Mouse (Mus musculus) CH12.LX (cell line): ENCODE measurements around the gene Fzd2. TPM values are rescaled to one million over a fixed set of nuclear protein-coding genes. Genes with fewer than 3 reads are reported as not detected.

Experiments used
- DNase-seq: peaks from one replicate; pipeline ENCODE4 v3.0.0-alpha.2; 2013; ENCODE audit errors: extremely low read depth
- H3K27ac ChIP-seq: 2 replicates; pipeline ENCODE4 v1.5.1; 2012; ENCODE audit warnings: low read depth, mild to moderate bottlenecking, control low read depth, moderate library complexity; ENCODE audit not compliant: insufficient read depth
- H3K27me3 ChIP-seq: replicated peaks from 2 replicates; pipeline ENCODE3; 2012; ENCODE audit warnings: inconsistent platforms
- H3K36me3 ChIP-seq, 2 experiments: replicated peaks in 1 of 2; 2 replicates each; pipeline versions ENCODE3 to v1.6.1; 2012; ENCODE audit warnings: inconsistent platforms in 1 of 2, low read length in 1 of 2, mild to moderate bottlenecking in 1 of 2, mixed read lengths in 1 of 2, moderate library complexity in 1 of 2; ENCODE audit not compliant: control insufficient read depth in 1 of 2, insufficient read depth in 1 of 2
- H3K4me1 ChIP-seq, 2 experiments: 2 replicates each; pipeline ENCODE4 v1.6.1; 2012; ENCODE audit warnings: inconsistent platforms in 1 of 2, moderate library complexity in 1 of 2; ENCODE audit not compliant: insufficient read depth in 2 of 2, control insufficient read depth in 1 of 2
- H3K4me2 ChIP-seq: 2 replicates; pipeline ENCODE4 v1.6.1; 2012; ENCODE audit warnings: low read depth, mild to moderate bottlenecking, control low read depth; ENCODE audit not compliant: poor library complexity, insufficient read depth, severe bottlenecking
- H3K4me3 ChIP-seq, 3 experiments: fragments of 150-350 bp in 1 of 3; sonication (generic) in 1 of 3; replicated peaks in 1 of 3; 2 replicates each; pipeline versions ENCODE3 to v1.5.1; 2011 to 2012; ENCODE audit warnings: low read depth in 2 of 3, low read length in 2 of 3, mild to moderate bottlenecking in 2 of 3, moderate library complexity in 2 of 3, control low read depth in 1 of 3, improper control_type of control experiment in 1 of 3, inconsistent platforms in 1 of 3, mixed read lengths in 1 of 3; ENCODE audit not compliant: poor library complexity in 1 of 3
- H3K79me2 ChIP-seq: replicated peaks from 2 replicates; pipeline ENCODE4 v1.6.1; 2012; ENCODE audit warnings: mild to moderate bottlenecking, moderate library complexity; ENCODE audit not compliant: control insufficient read depth, poor library complexity, insufficient read depth, severe bottlenecking; ENCODE audit errors: extremely low read depth
- H3K9ac ChIP-seq: 2 replicates; pipeline ENCODE4 v1.6.1; 2012; ENCODE audit warnings: low read depth, mild to moderate bottlenecking, control low read depth, moderate library complexity; ENCODE audit not compliant: insufficient read depth
- H3K9me3 ChIP-seq: replicated peaks from 2 replicates; pipeline ENCODE3; 2012; ENCODE audit warnings: low read length, inconsistent platforms, mixed read lengths
- BHLHE40 ChIP-seq: IDR thresholded peaks from 2 replicates; pipeline ENCODE4 v1.6.1; 2011; ENCODE audit warnings: mild to moderate bottlenecking, low read depth, low read length, improper control_type of control experiment
- CHD1 ChIP-seq: IDR thresholded peaks from 2 replicates; pipeline ENCODE4 v1.6.1; 2012; ENCODE audit warnings: low read depth, low read length, improper control_type of control experiment, inconsistent platforms
- E2F4 ChIP-seq: IDR thresholded peaks from 2 replicates; pipeline ENCODE4 v1.6.1; 2011; ENCODE audit warnings: low read depth, low read length, improper control_type of control experiment; ENCODE audit not compliant: insufficient replicate concordance
- ELF1 ChIP-seq: IDR thresholded peaks from 2 replicates; pipeline ENCODE4 v1.6.1; 2014; ENCODE audit warnings: low read depth, mild to moderate bottlenecking, inconsistent platforms, low read length, improper control_type of control experiment
- EP300 ChIP-seq: IDR thresholded peaks from 2 replicates; pipeline ENCODE4 v1.6.1; 2011; ENCODE audit warnings: low read length, improper control_type of control experiment
- ETS1 ChIP-seq: conservative IDR thresholded peaks from 2 replicates; pipeline ENCODE4 v1.6.1; 2012; ENCODE audit warnings: low read depth, mild to moderate bottlenecking, inconsistent platforms, low read length, improper control_type of control experiment, moderate library complexity
- GABPA ChIP-seq: IDR thresholded peaks from 2 replicates; pipeline ENCODE4 v1.6.1; 2012; ENCODE audit warnings: low read depth, low read length, improper control_type of control experiment, inconsistent platforms; ENCODE audit not compliant: insufficient replicate concordance
- IRF4 ChIP-seq: IDR thresholded peaks from 2 replicates; pipeline ENCODE4 v1.6.1; 2014; ENCODE audit warnings: low read depth, mild to moderate bottlenecking, inconsistent platforms, low read length, improper control_type of control experiment
- JUN ChIP-seq: IDR thresholded peaks from 2 replicates; pipeline ENCODE4 v1.6.1; 2011; ENCODE audit warnings: low read depth, mild to moderate bottlenecking, low read length, improper control_type of control experiment, moderate library complexity; ENCODE audit not compliant: insufficient read depth
- JUND ChIP-seq: conservative IDR thresholded peaks from 2 replicates; pipeline ENCODE4 v1.6.1; 2011; ENCODE audit warnings: low read depth, low read length, improper control_type of control experiment
- MAX ChIP-seq: IDR thresholded peaks from 2 replicates; pipeline ENCODE4 v1.6.1; 2011; ENCODE audit warnings: low read length, improper control_type of control experiment
- MAZ ChIP-seq: IDR thresholded peaks from 2 replicates; pipeline ENCODE4 v1.6.1; 2012; ENCODE audit warnings: low read depth, mild to moderate bottlenecking, inconsistent platforms, low read length, improper control_type of control experiment, moderate library complexity
- MEF2A ChIP-seq: IDR thresholded peaks from 2 replicates; pipeline ENCODE4 v1.6.1; 2014; ENCODE audit warnings: low read depth, mild to moderate bottlenecking, inconsistent platforms, low read length, improper control_type of control experiment, borderline replicate concordance
- MXI1 ChIP-seq: IDR thresholded peaks from 2 replicates; pipeline ENCODE4 v1.6.1; 2011; ENCODE audit warnings: mild to moderate bottlenecking, low read depth, low read length, improper control_type of control experiment
- MYC ChIP-seq: IDR thresholded peaks from 2 replicates; pipeline ENCODE4 v1.6.1; 2011; ENCODE audit warnings: low read depth, mild to moderate bottlenecking, improper control_type of control experiment, low read length
- PAX5 ChIP-seq: IDR thresholded peaks from 2 replicates; pipeline ENCODE4 v1.6.1; 2012; ENCODE audit warnings: low read length, inconsistent platforms, mixed read lengths
- POLR2A ChIP-seq: IDR thresholded peaks from 2 replicates; pipeline ENCODE4 v1.6.1; 2011; ENCODE audit warnings: low read depth, mild to moderate bottlenecking, improper control_type of control experiment, low read length
- POLR2AphosphoS2 ChIP-seq: IDR thresholded peaks from 2 replicates; pipeline ENCODE4 v1.6.1; 2011; ENCODE audit warnings: low read depth, low read length, improper control_type of control experiment
- RCOR1 ChIP-seq: conservative IDR thresholded peaks from 2 replicates; pipeline ENCODE4 v1.6.1; 2012; ENCODE audit warnings: low read depth, mild to moderate bottlenecking, inconsistent platforms, low read length, improper control_type of control experiment
- SIN3A ChIP-seq: IDR thresholded peaks from 2 replicates; pipeline ENCODE4 v1.6.1; 2012; ENCODE audit warnings: low read length, improper control_type of control experiment, inconsistent platforms
- SMC3 ChIP-seq: IDR thresholded peaks from 2 replicates; pipeline ENCODE4 v1.6.1; 2011; ENCODE audit warnings: low read depth, low read length, improper control_type of control experiment
- TBP ChIP-seq: conservative IDR thresholded peaks from 2 replicates; pipeline ENCODE4 v1.6.1; 2011; ENCODE audit warnings: low read depth, low read length, improper control_type of control experiment
- UBTF ChIP-seq: IDR thresholded peaks from 2 replicates; pipeline ENCODE4 v1.6.1; 2012; ENCODE audit warnings: low read depth, mild to moderate bottlenecking, inconsistent platforms, low read length, improper control_type of control experiment, moderate library complexity
- USF2 ChIP-seq: conservative IDR thresholded peaks from 2 replicates; pipeline ENCODE4 v1.6.1; 2011; ENCODE audit warnings: low read depth, low read length, improper control_type of control experiment
- ZMIZ1 ChIP-seq: IDR thresholded peaks from 2 replicates; pipeline ENCODE4 v1.6.1; 2012; ENCODE audit warnings: low read depth, mild to moderate bottlenecking, inconsistent platforms, low read length, improper control_type of control experiment
- ZNF384 ChIP-seq: IDR thresholded peaks from 2 replicates; pipeline ENCODE4 v1.6.1; 2012; ENCODE audit warnings: low read depth, low read length, improper control_type of control experiment, inconsistent platforms
- dilution Hi-C: fragments of 300-500 bp; cut with MboI; formaldehyde crosslinking; loops from 2 replicates; pipeline ENCODE4 v1.14.3; 2020; ENCODE audit warnings: low sequenced_read_pairs; ENCODE audit not compliant: extremely low pct_unique_long_range_greater_than_20kb, extremely low pct_ligation_motif_present
- in situ Hi-C: fragments of 300-500 bp; cut with MboI; formaldehyde crosslinking; loops from 3 replicates; pipeline ENCODE4 v1.14.3; 2019; ENCODE audit warnings: low sequenced_read_pairs, low pct_ligation_motif_present, low pct_unique_long_range_greater_than_20kb, mixed read lengths
- polyA plus RNA-seq: library from polyadenylated mRNA; unstranded; fragments of >175 nt; gene quantifications from 2 replicates; pipeline ENCODE4 v1.2.1, GENCODE M21; 2012; ENCODE audit warnings: low read depth; ENCODE audit not compliant: insufficient read length
- total RNA-seq, 2 experiments: library from RNA; depleted of rRNA; stranded (reverse); fragments of 300-350 nt in 1 of 2; fragments of >200 nt in 1 of 2; gene quantifications; 2 replicates each; pipeline ENCODE4 v1.2.3; 2012 to 2014

The Fzd2 gene
- total and polyA plus RNA-seq, 3 experiments, result 0.13 to 0.35 (median 0.20) TPM

GRCm38 (mm10) chr11:102628529-102628928 is 24.3 kb downstream of the Fzd2 start:
- Histone ChIP-seq H3K9me3 (no peaks in the 10 kb centered on the region), H3K4me1 (peaks cover 4 to 8% of the 10 kb centered on the region in 2 experiments), H3K79me2 (no peaks in the 10 kb centered on the region), H3K27me3 (peaks cover 74% of the 10 kb centered on the region), H3K36me3 (no peaks in the 10 kb centered on the region), H3K9ac (no peak overlapping the region), H3K4me3 (no peak overlapping the region), H3K27ac (no peak overlapping the region), H3K4me2 (no peak overlapping the region)
- dilution Hi-C loops, result no loop called here
- DNase-seq, result no peak
- TF ChIP-seq ELF1 (no peak), MYC (no peak), JUND (no peak), USF2 (no peak), ZMIZ1 (no peak), RCOR1 (no peak), MAX (no peak), MEF2A (no peak), ETS1 (no peak), JUN (no peak), MAZ (no peak), POLR2A (no peak), E2F4 (no peak), SIN3A (no peak), GABPA (no peak), SMC3 (no peak), CHD1 (no peak)
- in situ Hi-C loops, result no loop called here

- in situ Hi-C loops, result no loop called here
- peaks cover 69% of the 10 kb centered on the region for H3K27me3 ChIP-seq
- no peak for DNase-seq
- H3K36me3 ChIP-seq, result no peaks in the 10 kb centered on the region
- H3K4me2 ChIP-seq, result no peak overlapping the region
- H3K9ac ChIP-seq, result no peak overlapping the region
- TF ChIP-seq RCOR1, result no peak
- TF ChIP-seq ZNF384, result no peak
- TF ChIP-seq E2F4, result no peak
- TF ChIP-seq JUND, result no peak
- no peak for TF ChIP-seq CHD1
- no peak for TF ChIP-seq GABPA
- TF ChIP-seq MXI1, result no peak
- TF ChIP-seq BHLHE40, result no peak
- no peak for TF ChIP-seq EP300
- no peak for TF ChIP-seq IRF4
- no peak for TF ChIP-seq MYC
- no peak for TF ChIP-seq PAX5
- no peak for TF ChIP-seq POLR2AphosphoS2
- no peak for TF ChIP-seq USF2
- no peak for TF ChIP-seq UBTF
- no peak for TF ChIP-seq MEF2A
- TF ChIP-seq TBP, result no peak
- no peaks in the 10 kb centered on the region for H3K9me3 ChIP-seq
- no peaks in the 10 kb centered on the region for H3K79me2 ChIP-seq
- dilution Hi-C loops, result no loop called here
- peaks cover 4 to 8% of the 10 kb centered on the region in 2 experiments for H3K4me1 ChIP-seq
- H3K4me3 ChIP-seq, result no peak overlapping the region
- H3K27ac ChIP-seq, result no peak overlapping the region
Measured at GRCm38 (mm10) chr11:102629375-102629774, 25.2 kb downstream of the Fzd2 start.
